Mouse (Mus musculus) midbrain, embryonic 15.5 days (tissue): ENCODE data around the gene Cyp1a2. TPM values are rescaled to one million over a fixed set of nuclear protein-coding genes. Genes with fewer than 3 reads are reported as not detected.
"Not testable (repeated sequence)": the region's sequence is repeated elsewhere in the genome, so short reads cannot be mapped to it uniquely, and the experiment has no call there.

Experiments
- ATAC-seq: fragments of 200-750 bp; cut with Nextera tagmentation; replicated peaks from 2 replicates; pipeline ENCODE4 v1.8.0; 2017; ENCODE audit warnings: moderate TSS enrichment
- H3K27ac ChIP-seq: fragments of 300-500 bp; sonication (generic); 2 replicates; pipeline ENCODE4 v1.5.1; 2015; ENCODE audit warnings: mild to moderate bottlenecking, inconsistent platforms
- H3K27me3 ChIP-seq: fragments of 300-500 bp; sonication (generic); replicated peaks from 2 replicates; pipeline ENCODE4 v1.6.1; 2015; ENCODE audit warnings: inconsistent platforms
- H3K36me3 ChIP-seq: fragments of 300-500 bp; sonication (generic); replicated peaks from 2 replicates; pipeline ENCODE4 v1.6.1; 2015; ENCODE audit warnings: inconsistent platforms
- H3K4me1 ChIP-seq: fragments of 300-500 bp; sonication (generic); 2 replicates; pipeline ENCODE4 v1.6.1; 2015; ENCODE audit warnings: inconsistent platforms
- H3K4me2 ChIP-seq: fragments of 300-500 bp; sonication (generic); 2 replicates; pipeline ENCODE4 v1.6.1; 2015; ENCODE audit warnings: inconsistent platforms, mild to moderate bottlenecking, moderate library complexity
- H3K4me3 ChIP-seq: fragments of 300-500 bp; sonication (generic); 2 replicates; pipeline ENCODE4 v1.5.1; 2015; ENCODE audit warnings: mild to moderate bottlenecking, inconsistent platforms
- H3K9ac ChIP-seq: fragments of 300-500 bp; sonication (generic); 2 replicates; pipeline ENCODE4 v1.6.1; 2015; ENCODE audit warnings: mild to moderate bottlenecking, inconsistent platforms
- H3K9me3 ChIP-seq: fragments of 300-500 bp; sonication (generic); 2 replicates; pipeline ENCODE4 v1.6.1; 2016; ENCODE audit warnings: inconsistent platforms
- WGBS: fragments of 180-500 bp; shearing (Covaris S2); methylation state at CpG from one replicate; pipeline ENCODE4 v1.1.7; 2015; ENCODE audit warnings: mixed read lengths; 5-methylcytosine and 5-hydroxymethylcytosine counted together
- polyA plus RNA-seq: library from polyadenylated mRNA; unstranded; fragments of >200 nt; fragmentation: Nextera tagmentation; extraction: Ambion mirVana; gene quantifications from 2 replicates; pipeline ENCODE4 v1.2.1, GENCODE M21; 2015

Cyp1a2 gene
- not detected in 2 replicates for polyA plus RNA-seq

- WGBS, result 87% methylated on average over 5 of the region's 5 CpGs
- no peak for ATAC-seq
Observed at GRCm38 (mm10) chr9:57683520-57683919, at the start of gene Cyp1a2. Cyp1a2 (minus strand) TSS chr9:57683703.

GRCm38 (mm10) chr9:57728312-57728711, 44.8 kb upstream of the Cyp1a2 start:
- H3K4me1 ChIP-seq, result no peaks in the 10 kb centered on the region
- no peak for ATAC-seq
- WGBS, result 96% methylated on average over 1 of the region's 1 CpGs
- H3K27me3 ChIP-seq, result no peaks in the 10 kb centered on the region
- H3K9ac ChIP-seq, result no peak overlapping the region
- no peak overlapping the region for H3K27ac ChIP-seq
- no peak overlapping the region for H3K4me2 ChIP-seq
- H3K4me3 ChIP-seq, result no peak overlapping the region
- peaks cover 16% of the 10 kb centered on the region; the same call in 1 of the 2 replicates for H3K36me3 ChIP-seq
- no peaks in the 10 kb centered on the region for H3K9me3 ChIP-seq

More at GRCm38 (mm10) chr9:57683520-57683919, at the start of gene Cyp1a2:
- Histone ChIP-seq H3K4me3 (no peak within 1 kb of the TSS), H3K36me3 (no peaks in the 10 kb centered on the region), H3K9ac (no peak within 1 kb of the TSS), H3K27ac (no peak within 1 kb of the TSS), H3K4me2 (no peak within 1 kb of the TSS), H3K27me3 (no peaks in the 10 kb centered on the region), H3K4me1 (no peaks in the 10 kb centered on the region), H3K9me3 (no peaks in the 10 kb centered on the region)

GRCm38 (mm10) chr9:57724701-57725100, 41.2 kb upstream of the Cyp1a2 start:
- H3K36me3 ChIP-seq, result peaks cover 16% of the 10 kb centered on the region
- no peak for ATAC-seq
- 98% methylated on average over 3 of the region's 3 CpGs for WGBS

GRCm38 (mm10) chr9:57723796-57724195, 40.3 kb upstream of the Cyp1a2 start:
- no peaks in the 10 kb centered on the region for H3K9me3 ChIP-seq
- 85% methylated on average over 5 of the region's 5 CpGs for WGBS
- no peak for ATAC-seq
- H3K4me3 ChIP-seq, result no peak overlapping the region
- no peak overlapping the region for H3K27ac ChIP-seq
- no peak overlapping the region for H3K9ac ChIP-seq
- no peaks in the 10 kb centered on the region for H3K4me1 ChIP-seq
- no peak overlapping the region for H3K4me2 ChIP-seq
- no peaks in the 10 kb centered on the region for H3K27me3 ChIP-seq
- H3K36me3 ChIP-seq, result peaks cover 14% of the 10 kb centered on the region

More at GRCm38 (mm10) chr9:57724701-57725100, 41.2 kb upstream of the Cyp1a2 start:
- no peaks in the 10 kb centered on the region for H3K27me3 ChIP-seq
- no peak overlapping the region for H3K9ac ChIP-seq
- no peaks in the 10 kb centered on the region for H3K4me1 ChIP-seq
- H3K4me3 ChIP-seq, result no peak overlapping the region
- H3K27ac ChIP-seq, result no peak overlapping the region
- H3K4me2 ChIP-seq, result no peak overlapping the region
- no peaks in the 10 kb centered on the region for H3K9me3 ChIP-seq

DNA sequence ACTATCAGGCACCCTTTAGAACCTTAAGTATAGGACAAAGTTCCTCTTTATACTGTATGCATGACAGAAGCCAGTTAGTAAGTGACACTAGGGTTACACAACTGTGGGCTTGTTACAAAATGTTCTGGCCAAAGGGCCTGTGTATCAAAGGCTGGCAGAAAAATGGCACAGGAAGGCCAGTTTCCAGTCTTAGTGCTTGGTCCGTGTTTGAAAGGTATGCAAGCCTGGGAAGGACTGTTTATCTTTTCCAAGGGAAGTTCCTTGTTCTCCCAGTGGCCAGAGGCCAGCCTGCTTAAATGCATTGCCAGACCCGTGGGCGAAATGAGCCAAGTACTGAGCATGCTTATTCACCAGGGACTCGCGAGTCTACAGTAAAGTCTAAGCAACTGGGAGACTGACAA, 39.8 kb upstream of the Cyp1a2 start:
- Histone ChIP-seq H3K4me3 (no peak overlapping the region), H3K4me2 (no peak overlapping the region), H3K9ac (no peak overlapping the region), H3K27me3 (no peaks in the 10 kb centered on the region), H3K4me1 (no peaks in the 10 kb centered on the region), H3K27ac (no peak overlapping the region), H3K9me3 (no peaks in the 10 kb centered on the region), H3K36me3 (peaks cover 17% of the 10 kb centered on the region)
- ATAC-seq, result no peak
- WGBS, result 73% methylated on average over 5 of the region's 5 CpGs

DNA sequence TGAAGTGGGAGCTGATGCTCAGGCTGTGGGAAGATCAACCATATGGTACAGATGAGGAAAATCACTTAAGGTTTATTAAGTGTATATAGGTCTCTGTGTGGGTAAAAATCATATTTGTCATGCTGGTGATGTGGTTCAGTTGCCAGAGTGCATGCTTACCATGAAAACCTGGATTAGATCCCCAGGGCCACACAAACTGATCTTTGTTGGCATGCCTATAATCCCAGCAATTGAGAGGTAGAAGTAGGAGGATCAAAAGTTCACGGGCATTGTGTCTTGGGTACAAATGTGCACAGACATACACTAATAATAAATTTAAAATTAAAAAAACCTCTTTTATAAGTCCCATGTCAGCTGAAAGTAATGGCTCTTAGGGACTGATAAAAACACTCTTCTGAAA, 38.9 kb upstream of the Cyp1a2 start:
- peaks cover 16% of the 10 kb centered on the region for H3K36me3 ChIP-seq
- ATAC-seq, result no peak
- WGBS, result 76% methylated on average over 1 of the region's 1 CpGs

DNA sequence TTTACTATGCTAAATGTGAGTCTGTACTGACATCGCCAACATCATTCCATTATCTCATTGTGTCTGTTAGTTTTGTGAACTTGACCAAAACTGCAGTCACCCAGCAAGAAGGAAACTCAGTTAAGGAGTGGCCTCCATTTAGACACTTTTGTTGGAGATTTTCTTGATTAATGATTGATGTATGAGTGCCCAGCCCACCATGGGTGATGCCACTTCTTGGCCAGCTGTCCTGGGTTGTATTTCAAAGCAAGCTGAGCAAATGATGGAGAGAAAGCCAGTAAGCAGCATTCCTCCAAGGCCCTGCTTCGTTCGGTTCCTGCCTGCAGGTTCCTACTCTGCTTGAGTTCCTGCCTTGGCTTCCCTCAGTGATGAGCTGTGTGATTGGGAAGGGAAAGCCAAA, 37.2 kb upstream of the Cyp1a2 start:
- ATAC-seq, result no peak
- H3K27me3 ChIP-seq, result no peaks in the 10 kb centered on the region
- WGBS, result 87% methylated on average over 3 of the region's 3 CpGs
- peaks cover 21% of the 10 kb centered on the region for H3K36me3 ChIP-seq
- no peak overlapping the region for H3K4me3 ChIP-seq
- no peak overlapping the region for H3K4me2 ChIP-seq
- no peaks in the 10 kb centered on the region for H3K9me3 ChIP-seq
- no peak overlapping the region for H3K9ac ChIP-seq
- no peak overlapping the region for H3K27ac ChIP-seq
- no peaks in the 10 kb centered on the region for H3K4me1 ChIP-seq

More for the DNA sequence above, 38.9 kb upstream of the Cyp1a2 start:
- no peaks in the 10 kb centered on the region for H3K4me1 ChIP-seq
- no peak overlapping the region for H3K9ac ChIP-seq
- no peak overlapping the region for H3K4me2 ChIP-seq
- H3K4me3 ChIP-seq, result no peak overlapping the region
- no peak overlapping the region for H3K27ac ChIP-seq
- H3K9me3 ChIP-seq, result no peaks in the 10 kb centered on the region
- no peaks in the 10 kb centered on the region for H3K27me3 ChIP-seq

GRCm38 (mm10) chr9:57718408-57718807, 34.9 kb upstream of the Cyp1a2 start:
- Histone ChIP-seq H3K4me1 (no peaks in the 10 kb centered on the region), H3K27ac (no peak overlapping the region), H3K4me2 (no peak overlapping the region), H3K36me3 (peaks cover 36% of the 10 kb centered on the region), H3K9me3 (no peaks in the 10 kb centered on the region), H3K4me3 (no peak overlapping the region), H3K9ac (no peak overlapping the region), H3K27me3 (no peaks in the 10 kb centered on the region)
- 88% methylated on average over 7 of the region's 7 CpGs for WGBS
- no peak for ATAC-seq

DNA sequence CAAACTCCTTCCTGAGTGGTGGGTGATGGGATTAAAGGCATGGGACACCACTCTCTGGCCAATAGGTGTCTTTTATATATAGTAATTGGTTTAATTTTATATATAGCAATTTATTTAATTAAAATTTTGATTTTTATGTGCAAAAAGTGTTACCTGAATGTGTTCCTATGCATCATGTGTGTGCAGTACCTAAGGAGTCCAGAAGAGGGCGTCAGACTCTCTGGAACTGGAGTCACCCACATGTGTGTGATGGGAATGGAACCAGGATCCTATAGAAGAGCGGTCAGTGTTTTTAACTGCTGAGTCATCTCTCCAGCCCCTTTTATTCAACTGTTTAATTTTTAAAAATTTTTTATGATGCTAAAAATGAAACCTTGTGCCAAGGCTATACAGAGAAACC, 28.7 kb upstream of the Cyp1a2 start:
- no peak overlapping the region for H3K4me3 ChIP-seq
- H3K9ac ChIP-seq, result no peak overlapping the region
- H3K4me2 ChIP-seq, result no peak overlapping the region
- no peak overlapping the region for H3K27ac ChIP-seq
- peaks cover 23% of the 10 kb centered on the region for H3K36me3 ChIP-seq
- peaks cover 17% of the 10 kb centered on the region for H3K4me1 ChIP-seq
- H3K27me3 ChIP-seq, result no peaks in the 10 kb centered on the region
- no peaks in the 10 kb centered on the region for H3K9me3 ChIP-seq
- 74% methylated on average over 2 of the region's 2 CpGs for WGBS
- ATAC-seq, result no peak

- not testable (repeated sequence) for H3K27me3 ChIP-seq, H3K9me3 ChIP-seq, H3K27ac ChIP-seq, H3K4me2 ChIP-seq, ATAC-seq, H3K9ac ChIP-seq, H3K4me3 ChIP-seq
- peaks cover 16% of the 10 kb centered on the region for H3K36me3 ChIP-seq
- peaks cover 17% of the 10 kb centered on the region for H3K4me1 ChIP-seq
- WGBS, result 90% methylated on average over 5 of the region's 5 CpGs
Observed at GRCm38 (mm10) chr9:57710214-57710613, 26.7 kb upstream of the Cyp1a2 start.

DNA sequence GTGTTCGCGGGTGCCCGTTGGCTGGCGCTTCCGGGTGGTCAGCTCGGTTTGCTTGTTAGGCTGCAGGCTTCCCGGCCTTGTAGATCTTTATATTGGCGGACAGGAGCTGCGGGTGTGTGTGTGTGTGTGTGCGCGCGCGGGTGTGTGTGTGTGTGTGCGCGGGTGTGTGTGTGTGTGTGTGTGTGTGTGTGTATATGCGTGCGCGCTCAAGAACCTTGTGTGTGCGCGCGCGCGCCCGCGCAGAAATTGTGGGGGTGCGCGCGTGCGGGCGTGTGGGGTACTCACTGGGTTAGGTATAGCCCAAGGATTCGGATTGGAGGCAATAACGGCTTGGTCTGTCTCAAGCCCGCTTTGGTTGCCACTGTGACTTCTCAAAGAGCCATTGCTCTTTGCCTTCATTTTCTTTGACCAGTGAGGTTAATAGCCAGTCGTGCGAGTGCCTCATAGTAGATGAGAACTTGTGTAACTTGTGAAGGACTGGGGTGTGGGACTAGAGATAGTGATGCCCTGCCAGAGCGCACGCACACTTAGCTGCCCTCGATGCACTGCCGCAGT, 25.3 kb upstream of the Cyp1a2 start:
- H3K4me2 ChIP-seq, result peak overlapping the region; percentile 60
- WGBS, result 6% methylated on average over 38 of the region's 39 CpGs
- peaks cover 6% of the 10 kb centered on the region; the same call in 1 of the 2 replicates for H3K36me3 ChIP-seq
- ATAC-seq, result peak; percentile 78
- no peaks in the 10 kb centered on the region for H3K9me3 ChIP-seq
- H3K4me3 ChIP-seq, result peak overlapping the region; percentile 96
- 0 out of 2 replicates have a peak, but pooled peaks cover 3% of the 10 kb centered on the region for H3K27me3 ChIP-seq
- peak overlapping the region; percentile 97 for H3K9ac ChIP-seq
- peak overlapping the region; percentile 87 for H3K27ac ChIP-seq
- peaks cover 17% of the 10 kb centered on the region for H3K4me1 ChIP-seq

GRCm38 (mm10) chr9:57708068-57708719, 24.7 kb upstream of the Cyp1a2 start, which contains the start of gene Edc3:
Edc3 (plus strand) TSS chr9:57708540.
- Histone ChIP-seq H3K27me3 (0 out of 2 replicates have a peak, but pooled peaks cover 3% of the 10 kb centered on the region), H3K9ac (peak within 1 kb of the TSS; percentile 97), H3K36me3 (peaks cover 1% of the 10 kb centered on the region; the same call in 1 of the 2 replicates), H3K4me1 (peaks cover 17% of the 10 kb centered on the region), H3K4me2 (peak within 1 kb of the TSS; percentile 60), H3K27ac (peak within 1 kb of the TSS; percentile 87), H3K9me3 (no peaks in the 10 kb centered on the region), H3K4me3 (peak within 1 kb of the TSS; percentile 96)
- WGBS, result under 1% methylated on average over 23 of the region's 23 CpGs
- peak; percentile 97 for ATAC-seq

GRCm38 (mm10) chr9:57706496-57706895, 23.0 kb upstream of the Cyp1a2 start:
- no peak overlapping the region for H3K4me3 ChIP-seq
- H3K27me3 ChIP-seq, result 0 out of 2 replicates have a peak, but pooled peaks cover 3% of the 10 kb centered on the region
- H3K9ac ChIP-seq, result no peak overlapping the region
- H3K9me3 ChIP-seq, result no peaks in the 10 kb centered on the region
- no peak overlapping the region for H3K27ac ChIP-seq
- H3K4me2 ChIP-seq, result no peak overlapping the region
- peaks cover 17% of the 10 kb centered on the region for H3K4me1 ChIP-seq
- no peak for ATAC-seq
- H3K36me3 ChIP-seq, result no peaks in the 10 kb centered on the region
- WGBS, result 91% methylated on average over 3 of the region's 3 CpGs
